8 mouse cellular contexts compared by ENCODE assay signal in genomic region chr2:49744251-49745093, GRCm38 (mm10). TPM values are rescaled to one million over a fixed set of nuclear protein-coding genes. Genes with fewer than 3 reads are reported as not detected.
DNase-seq lines count a peak whose midpoint lies in the region; ATAC-seq lines count a peak whose summit lies in the region.

No protein-coding gene starts in this region.

- no peak overlapping the region for H3K4me2 ChIP-seq in forebrain, embryonic 12.5 days
- H3K4me2 ChIP-seq in forebrain, embryonic 11.5 days (ENCODE audit: low read depth, low read length, severe bottlenecking), result no peak overlapping the region
- no peak overlapping the region for H3K4me2 ChIP-seq in midbrain, embryonic 11.5 days
- no peak overlapping the region for H3K4me2 ChIP-seq in hindbrain, embryonic 15.5 days

- 0 out of 2 replicates have a peak overlapping the region, but pooled peaks have one; percentile 19 for H3K27ac ChIP-seq in forebrain, embryonic 12.5 days
- H3K27ac ChIP-seq in forebrain, embryonic 11.5 days (ENCODE audit: low read depth, low read length), result no peak overlapping the region
- H3K27ac ChIP-seq in midbrain, embryonic 10.5 days (replicated peaks), result peak overlapping the region; percentile 23; the same call in 1 of the 2 replicates
- H3K27ac ChIP-seq in midbrain, embryonic 11.5 days (ENCODE audit: low read depth, low read length), result no peak overlapping the region
- H3K27ac ChIP-seq in hindbrain, embryonic 15.5 days (replicated peaks), result peak overlapping the region; percentile 64

- no peak for DNase-seq in forebrain, embryonic 11.5 days (ENCODE audit: low spot score)
- DNase-seq in midbrain, embryonic 10.5 days (ENCODE audit: low spot score), result no peak
- no peak for DNase-seq in midbrain, embryonic 11.5 days (ENCODE audit: low spot score, missing footprints)
- DNase-seq in splenic B cell, adult 2 months (ENCODE audit: low read depth, low spot score), result peak; percentile 46
- no peak for DNase-seq in c-Kit-positive CD71-positive TER-119-positive erythroid progenitor cells, embryonic 14.5 days (ENCODE audit: low spot score)
- DNase-seq in cerebellum, postnatal 14 days, result no peak

- H3K4me1 ChIP-seq in forebrain, embryonic 12.5 days, result peaks cover 19% of the 10 kb centered on the region
- H3K4me1 ChIP-seq in forebrain, embryonic 11.5 days (replicated peaks; ENCODE audit: control insufficient read depth, insufficient read depth, low read length), result no peaks in the 10 kb centered on the region
- peaks cover 28% of the 10 kb centered on the region for H3K4me1 ChIP-seq in midbrain, embryonic 10.5 days
- peaks cover 6% of the 10 kb centered on the region for H3K4me1 ChIP-seq in midbrain, embryonic 11.5 days (ENCODE audit: control insufficient read depth, insufficient read depth, low read length)
- peaks cover 57% of the 10 kb centered on the region for H3K4me1 ChIP-seq in hindbrain, embryonic 15.5 days (replicated peaks)

- H3K9me3 ChIP-seq in forebrain, embryonic 12.5 days, result no peaks in the 10 kb centered on the region
- H3K9me3 ChIP-seq in forebrain, embryonic 11.5 days (ENCODE audit: control insufficient read depth, low read length), result no peaks in the 10 kb centered on the region
- H3K9me3 ChIP-seq in midbrain, embryonic 10.5 days (replicated peaks), result no peaks in the 10 kb centered on the region
- no peaks in the 10 kb centered on the region for H3K9me3 ChIP-seq in midbrain, embryonic 11.5 days (ENCODE audit: control insufficient read depth, low read length)
- no peaks in the 10 kb centered on the region for H3K9me3 ChIP-seq in hindbrain, embryonic 15.5 days

- H3K36me3 ChIP-seq in forebrain, embryonic 12.5 days (replicated peaks), result peaks cover 88% of the 10 kb centered on the region
- peaks cover 2% of the 10 kb centered on the region; the same call in 1 of the 2 replicates for H3K36me3 ChIP-seq in forebrain, embryonic 11.5 days (ENCODE audit: control insufficient read depth, insufficient read depth, low read length)
- peaks cover 91% of the 10 kb centered on the region for H3K36me3 ChIP-seq in midbrain, embryonic 10.5 days
- H3K36me3 ChIP-seq in midbrain, embryonic 11.5 days (ENCODE audit: control insufficient read depth, insufficient read depth, low read length), result peaks cover 11% of the 10 kb centered on the region
- peaks cover 22% of the 10 kb centered on the region for H3K36me3 ChIP-seq in hindbrain, embryonic 15.5 days
- no peaks in the 10 kb centered on the region for H3K36me3 ChIP-seq in splenic B cell, adult 2 months (ENCODE audit: control insufficient read depth, insufficient read depth, low read length, poor library complexity, severe bottlenecking)

- 69% methylated on average over 11 of the region's 11 CpGs for WGBS in forebrain, embryonic 12.5 days
- WGBS in forebrain, embryonic 11.5 days, result 67% methylated on average over 11 of the region's 11 CpGs
- whole genome bisulfite sequencing in midbrain, embryonic 10.5 days, result 66% methylated on average over 11 of the region's 11 CpGs
- WGBS in midbrain, embryonic 11.5 days, result 61% methylated on average over 11 of the region's 11 CpGs
- 55% methylated on average over 11 of the region's 11 CpGs for WGBS in hindbrain, embryonic 15.5 days

- H3K27me3 ChIP-seq in forebrain, embryonic 12.5 days, result no peaks in the 10 kb centered on the region
- H3K27me3 ChIP-seq in forebrain, embryonic 11.5 days (ENCODE audit: control insufficient read depth, insufficient read depth, low read length), result no peaks in the 10 kb centered on the region
- H3K27me3 ChIP-seq in midbrain, embryonic 10.5 days (ENCODE audit: low read depth, poor library complexity, severe bottlenecking), result no peaks in the 10 kb centered on the region
- no peaks in the 10 kb centered on the region for H3K27me3 ChIP-seq in midbrain, embryonic 11.5 days (ENCODE audit: control insufficient read depth, insufficient read depth, low read length)
- no peaks in the 10 kb centered on the region for H3K27me3 ChIP-seq in hindbrain, embryonic 15.5 days
- no peaks in the 10 kb centered on the region for H3K27me3 ChIP-seq in splenic B cell, adult 2 months (ENCODE audit: control insufficient read depth, insufficient read depth, low read length, poor library complexity, severe bottlenecking)

- no peak overlapping the region for H3K9ac ChIP-seq in forebrain, embryonic 12.5 days
- H3K9ac ChIP-seq in forebrain, embryonic 11.5 days (ENCODE audit: low read length), result no peak overlapping the region
- H3K9ac ChIP-seq in midbrain, embryonic 11.5 days (ENCODE audit: low read length), result no peak overlapping the region
- no peak overlapping the region for H3K9ac ChIP-seq in hindbrain, embryonic 15.5 days

- ATAC-seq in forebrain, embryonic 12.5 days (ENCODE audit: low FRiP score), result no peak
- no peak for ATAC-seq in forebrain, embryonic 11.5 days (replicated peaks; ENCODE audit: low FRiP score)
- ATAC-seq in midbrain, embryonic 11.5 days (ENCODE audit: low FRiP score), result no peak
- ATAC-seq in hindbrain, embryonic 15.5 days (ENCODE audit: low FRiP score, low read depth), result no peak

- H3K4me3 ChIP-seq in forebrain, embryonic 12.5 days (replicated peaks), result no peak overlapping the region
- no peak overlapping the region for H3K4me3 ChIP-seq in forebrain, embryonic 11.5 days (ENCODE audit: low read depth, low read length)
- no peak overlapping the region for H3K4me3 ChIP-seq in midbrain, embryonic 10.5 days
- H3K4me3 ChIP-seq in midbrain, embryonic 11.5 days (ENCODE audit: low read depth, low read length), result no peak overlapping the region
- H3K4me3 ChIP-seq in hindbrain, embryonic 15.5 days, result no peak overlapping the region

RNA-seq across cellular contexts. Expression of gene Lypd6b, which starts 43.0 kb away (rescaled TPM):
- 1.6 and 2.3 TPM in 2 replicates for polyA plus RNA-seq in forebrain, embryonic 12.5 days (2016; fragmentation: Nextera tagmentation; extraction: Ambion mirVana)
- polyA plus RNA-seq in forebrain, embryonic 11.5 days (2014; fragmentation: Nextera tagmentation; extraction: Ambion mirVana), result 0.92 and 2.4 TPM in 2 replicates
- polyA plus RNA-seq in midbrain, embryonic 10.5 days (2016; fragmentation: Nextera tagmentation; extraction: Ambion mirVana), result 0.53 and 0.93 TPM in 2 replicates
- 0.36 and 0.87 TPM in 2 replicates for polyA plus RNA-seq in midbrain, embryonic 11.5 days (2014; fragmentation: Nextera tagmentation; extraction: Ambion mirVana)
- 12.0 and 12.8 TPM in 2 replicates for polyA plus RNA-seq in hindbrain, embryonic 15.5 days (2015; fragmentation: Nextera tagmentation; extraction: Ambion mirVana)

Comparison
In these comparisons a context has a peak if more than half of its experiments do, and no peak if none do; other contexts are left out.
1. H3K27ac ChIP-seq: peak in forebrain, embryonic 12.5 days (single experiment), midbrain, embryonic 10.5 days (single experiment) and hindbrain, embryonic 15.5 days (single experiment); none in forebrain, embryonic 11.5 days (single experiment) and midbrain, embryonic 11.5 days (single experiment).